Mouse (Mus musculus): ENCODE results near the gene Olfr316. TPM values are rescaled to one million over a fixed set of nuclear protein-coding genes. Genes with fewer than 3 reads are reported as not detected.

Olfr316 gene
- total RNA-seq (2023) = not detected

GRCm38 (mm10) chr11:58752434-58752833, at the start of gene Olfr316:
TSS of gene Olfr316 (plus strand) at chr11:58752734.

GRCm38 (mm10) chr11:58723914-58724313, 28.6 kb upstream of the Olfr316 start, which contains the start of gene Olfr318:
TSS of gene Olfr318 (minus strand) at chr11:58724014.

GRCm38 (mm10) chr11:58738792-58739262, 13.7 kb upstream of the Olfr316 start, which contains the start of gene Olfr317:
TSS of gene Olfr317 (minus strand) at chr11:58739212.

DNA sequence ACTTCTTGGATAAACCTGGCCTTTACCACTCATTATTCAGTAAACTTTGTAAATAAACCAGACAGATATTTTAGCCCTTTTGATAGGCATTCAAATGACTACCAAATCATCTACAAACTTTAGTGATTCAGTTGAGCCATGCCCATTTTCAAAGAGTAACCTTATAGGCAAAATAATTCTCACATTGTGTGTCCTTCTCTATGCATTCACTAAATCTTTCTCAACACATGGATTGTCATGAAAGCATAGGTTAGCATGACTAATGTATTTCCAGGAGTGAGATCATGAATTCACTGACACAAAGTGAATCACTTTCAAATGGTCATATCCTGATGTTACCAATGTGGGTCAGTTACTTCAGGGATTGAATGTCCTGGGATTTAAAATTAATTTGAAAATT, 20.4 kb downstream of the Olfr316 start, which contains the start of gene Olfr315:
TSS of gene Olfr315 (plus strand) at position 301 of the 400 bp plus-strand sequence.

GRCm38 (mm10) chr11:58782480-58783089, 30.1 kb downstream of the Olfr316 start, which contains the start of gene Olfr314:
TSS of gene Olfr314 (plus strand) at chr11:58782952.

GRCm38 (mm10) chr11:58801558-58802228, 49.2 kb downstream of the Olfr316 start, which contains the start of gene Fam183b:
TSS of gene Fam183b (minus strand) at chr11:58801960.

Other genes starting within 250 kb of the Olfr316 start
- gene Olfr330, start 217.9 kb upstream of the Olfr316 start, total RNA-seq (2023) = not detected
- not detected for gene Olfr329-ps, start 206.3 kb upstream of the Olfr316 start, total RNA-seq (2023)
- 0.53 TPM for gene Olfr328, start 197.1 kb upstream of the Olfr316 start, total RNA-seq (2023)
- not detected for gene Olfr224, start 182.2 kb upstream of the Olfr316 start, total RNA-seq (2023)
- not detected for gene Olfr325, start 175.0 kb upstream of the Olfr316 start, total RNA-seq (2023)
- gene Olfr324, start 157.6 kb upstream of the Olfr316 start, total RNA-seq (2023) = not detected
- not detected for gene 2210407C18Rik, start 136.7 kb upstream of the Olfr316 start, total RNA-seq (2023)
- gene Olfr323, start 122.2 kb upstream of the Olfr316 start, total RNA-seq (2023) = not detected
- not detected for gene Trim58, start 112.3 kb upstream of the Olfr316 start, total RNA-seq (2023)
- gene Olfr322, start 94.0 kb upstream of the Olfr316 start, total RNA-seq (2023) = not detected
- not detected for gene Olfr320, start 71.6 kb upstream of the Olfr316 start, total RNA-seq (2023)
- not detected for gene Olfr319, start 53.6 kb upstream of the Olfr316 start, total RNA-seq (2023)
- 0.47 TPM for gene Olfr318, start 28.7 kb upstream of the Olfr316 start, total RNA-seq (2023)
- not detected for gene Olfr317, start 13.5 kb upstream of the Olfr316 start, total RNA-seq (2023)
- gene Olfr315, start 20.5 kb downstream of the Olfr316 start, total RNA-seq (2023) = not detected
- gene Olfr314, start 30.2 kb downstream of the Olfr316 start, total RNA-seq (2023) = not detected
- not detected for gene Fam183b, start 49.2 kb downstream of the Olfr316 start, total RNA-seq (2023)
- gene Olfr313, start 62.3 kb downstream of the Olfr316 start, total RNA-seq (2023) = not detected
- gene Olfr312, start 76.5 kb downstream of the Olfr316 start, total RNA-seq (2023) = not detected
- not detected for gene Olfr311, start 86.5 kb downstream of the Olfr316 start, total RNA-seq (2023)
- 9.9 TPM for gene Gm12258, start 94.4 kb downstream of the Olfr316 start, total RNA-seq (2023)
- 15.7 TPM for gene 2810021J22Rik, start 114.5 kb downstream of the Olfr316 start, total RNA-seq (2023)
- 9.7 TPM for gene Zfp39, start 151.5 kb downstream of the Olfr316 start, total RNA-seq (2023)
- not detected for gene Btnl10, start 165.2 kb downstream of the Olfr316 start, total RNA-seq (2023)
- gene Rnf187, start 186.2 kb downstream of the Olfr316 start, total RNA-seq (2023) = 114 TPM
- gene Hist3h2ba, start 196.2 kb downstream of the Olfr316 start, total RNA-seq (2023) = 18.7 TPM
- 45.9 TPM for gene Hist3h2a, start 202.0 kb downstream of the Olfr316 start, total RNA-seq (2023)
- gene Trim17, start 202.0 kb downstream of the Olfr316 start, total RNA-seq (2023) = 0.33 TPM
- gene Trim11, start 225.4 kb downstream of the Olfr316 start, total RNA-seq (2023) = 68.5 TPM

All from CD4-positive naive resting alpha-beta T cell, adult 57 days (primary cell).